Mouse (Mus musculus) midbrain, embryonic 15.5 days (tissue): ENCODE data around the gene Galnt12. TPM values are rescaled to one million over a fixed set of nuclear protein-coding genes. Genes with fewer than 3 reads are reported as not detected.

Experiments
- ATAC-seq: fragments of 200-750 bp; cut with Nextera tagmentation; replicated peaks from 2 replicates; pipeline ENCODE4 v1.8.0; 2017; ENCODE audit warnings: moderate TSS enrichment
- H3K27ac ChIP-seq: fragments of 300-500 bp; sonication (generic); 2 replicates; pipeline ENCODE4 v1.5.1; 2015; ENCODE audit warnings: mild to moderate bottlenecking, inconsistent platforms
- H3K27me3 ChIP-seq: fragments of 300-500 bp; sonication (generic); replicated peaks from 2 replicates; pipeline ENCODE4 v1.6.1; 2015; ENCODE audit warnings: inconsistent platforms
- H3K36me3 ChIP-seq: fragments of 300-500 bp; sonication (generic); replicated peaks from 2 replicates; pipeline ENCODE4 v1.6.1; 2015; ENCODE audit warnings: inconsistent platforms
- H3K4me1 ChIP-seq: fragments of 300-500 bp; sonication (generic); 2 replicates; pipeline ENCODE4 v1.6.1; 2015; ENCODE audit warnings: inconsistent platforms
- H3K4me2 ChIP-seq: fragments of 300-500 bp; sonication (generic); 2 replicates; pipeline ENCODE4 v1.6.1; 2015; ENCODE audit warnings: inconsistent platforms, mild to moderate bottlenecking, moderate library complexity
- H3K4me3 ChIP-seq: fragments of 300-500 bp; sonication (generic); 2 replicates; pipeline ENCODE4 v1.5.1; 2015; ENCODE audit warnings: mild to moderate bottlenecking, inconsistent platforms
- H3K9ac ChIP-seq: fragments of 300-500 bp; sonication (generic); 2 replicates; pipeline ENCODE4 v1.6.1; 2015; ENCODE audit warnings: mild to moderate bottlenecking, inconsistent platforms
- H3K9me3 ChIP-seq: fragments of 300-500 bp; sonication (generic); 2 replicates; pipeline ENCODE4 v1.6.1; 2016; ENCODE audit warnings: inconsistent platforms
- WGBS: fragments of 180-500 bp; shearing (Covaris S2); methylation state at CpG from one replicate; pipeline ENCODE4 v1.1.7; 2015; ENCODE audit warnings: mixed read lengths; 5-methylcytosine and 5-hydroxymethylcytosine counted together
- polyA plus RNA-seq: library from polyadenylated mRNA; unstranded; fragments of >200 nt; fragmentation: Nextera tagmentation; extraction: Ambion mirVana; gene quantifications from 2 replicates; pipeline ENCODE4 v1.2.1, GENCODE M21; 2015

Galnt12 gene
- polyA plus RNA-seq, 1 experiment from 2014 or later: 1.8 TPM

- Histone ChIP-seq H3K4me2 (peak overlapping the region; percentile 70), H3K9ac (peak overlapping the region; percentile 78), H3K27ac (peak overlapping the region; percentile 84), H3K9me3 (no peaks in the 10 kb centered on the region), H3K4me1 (peaks cover 12% of the 10 kb centered on the region), H3K36me3 (no peaks in the 10 kb centered on the region), H3K4me3 (peak overlapping the region; percentile 68), H3K27me3 (no peaks in the 10 kb centered on the region)
- peak; percentile 52; the same call in 1 of the 2 replicates for ATAC-seq
- 38% methylated on average over 25 of the region's 25 CpGs for WGBS
Measured at GRCm38 (mm10) chr4:47057510-47058325, 34.0 kb upstream of the Galnt12 start.

GRCm38 (mm10) chr4:47060900-47061299 lies 30.8 kb upstream of the Galnt12 start:
- no peak overlapping the region for H3K9ac ChIP-seq
- H3K36me3 ChIP-seq: no peaks in the 10 kb centered on the region
- 11% methylated on average over 1 of the region's 1 CpGs for WGBS
- H3K4me3 ChIP-seq: no peak overlapping the region
- no peak overlapping the region for H3K4me2 ChIP-seq
- ATAC-seq: no peak
- H3K4me1 ChIP-seq: peaks cover 7% of the 10 kb centered on the region
- H3K27ac ChIP-seq: no peak overlapping the region
- no peaks in the 10 kb centered on the region for H3K27me3 ChIP-seq
- no peaks in the 10 kb centered on the region for H3K9me3 ChIP-seq

GRCm38 (mm10) chr4:47075054-47075453 lies 16.7 kb upstream of the Galnt12 start:
- Histone ChIP-seq H3K27me3 (no peaks in the 10 kb centered on the region), H3K4me3 (no peak overlapping the region), H3K4me2 (no peak overlapping the region), H3K36me3 (no peaks in the 10 kb centered on the region), H3K27ac (no peak overlapping the region), H3K4me1 (no peaks in the 10 kb centered on the region), H3K9ac (no peak overlapping the region), H3K9me3 (no peaks in the 10 kb centered on the region)
- WGBS: 27% methylated on average over 2 of the region's 2 CpGs
- no peak for ATAC-seq

- WGBS: 90% methylated on average over 17 of the region's 17 CpGs
- Histone ChIP-seq H3K4me1 (no peaks in the 10 kb centered on the region), H3K36me3 (no peaks in the 10 kb centered on the region), H3K27ac (no peak overlapping the region), H3K4me2 (no peak overlapping the region), H3K9ac (no peak overlapping the region), H3K9me3 (no peaks in the 10 kb centered on the region), H3K27me3 (no peaks in the 10 kb centered on the region), H3K4me3 (no peak overlapping the region)
- no peak for ATAC-seq
Measured at GRCm38 (mm10) chr4:47079997-47080646, 11.6 kb upstream of the Galnt12 start.

- no peak overlapping the region for H3K9ac ChIP-seq
- WGBS: 89% methylated on average over 4 of the region's 4 CpGs
- no peaks in the 10 kb centered on the region for H3K36me3 ChIP-seq
- H3K27ac ChIP-seq: no peak overlapping the region
- no peaks in the 10 kb centered on the region for H3K4me1 ChIP-seq
- no peak overlapping the region for H3K4me3 ChIP-seq
- H3K27me3 ChIP-seq: no peaks in the 10 kb centered on the region
- no peak for ATAC-seq
- H3K4me2 ChIP-seq: no peak overlapping the region
- no peaks in the 10 kb centered on the region for H3K9me3 ChIP-seq
Measured at GRCm38 (mm10) chr4:47080647-47081010, 11.1 kb upstream of the Galnt12 start.

GRCm38 (mm10) chr4:47083824-47084223 lies 7.9 kb upstream of the Galnt12 start:
- 91% methylated on average over 7 of the region's 7 CpGs for WGBS

GRCm38 (mm10) chr4:47088671-47089070 lies 3.0 kb upstream of the Galnt12 start:
- ATAC-seq: no peak
- H3K27me3 ChIP-seq: peaks cover 16% of the 10 kb centered on the region
- no peaks in the 10 kb centered on the region for H3K9me3 ChIP-seq
- no peaks in the 10 kb centered on the region for H3K36me3 ChIP-seq
- H3K4me2 ChIP-seq: no peak overlapping the region
- H3K4me3 ChIP-seq: no peak overlapping the region
- no peak overlapping the region for H3K27ac ChIP-seq
- no peak overlapping the region for H3K9ac ChIP-seq
- 89% methylated on average over 7 of the region's 7 CpGs for WGBS
- H3K4me1 ChIP-seq: peaks cover 18% of the 10 kb centered on the region

More at GRCm38 (mm10) chr4:47083824-47084223, 7.9 kb upstream of the Galnt12 start:
- Histone ChIP-seq H3K4me2 (no peak overlapping the region), H3K27ac (no peak overlapping the region), H3K27me3 (no peaks in the 10 kb centered on the region), H3K4me1 (no peaks in the 10 kb centered on the region), H3K36me3 (no peaks in the 10 kb centered on the region), H3K4me3 (no peak overlapping the region), H3K9me3 (no peaks in the 10 kb centered on the region), H3K9ac (no peak overlapping the region)
- no peak for ATAC-seq

GRCm38 (mm10) chr4:47092387-47093021 lies 795 bp downstream of the Galnt12 start:
- Histone ChIP-seq H3K36me3 (no peaks in the 10 kb centered on the region), H3K4me2 (peak overlapping the region; percentile 99), H3K4me1 (peaks cover 21% of the 10 kb centered on the region), H3K4me3 (peak overlapping the region; percentile 73), H3K27me3 (peaks cover 24% of the 10 kb centered on the region), H3K9ac (peak overlapping the region; percentile 73), H3K27ac (no peak overlapping the region), H3K9me3 (no peaks in the 10 kb centered on the region)
- WGBS: 1% methylated on average over 21 of the region's 21 CpGs
- ATAC-seq: peak; percentile 52; the same call in 1 of the 2 replicates

GRCm38 (mm10) chr4:47093161-47093560 lies 1.5 kb downstream of the Galnt12 start:
- no peak for ATAC-seq
- 19% methylated on average over 9 of the region's 9 CpGs for WGBS
- no peaks in the 10 kb centered on the region for H3K9me3 ChIP-seq
- H3K4me1 ChIP-seq: peaks cover 21% of the 10 kb centered on the region
- H3K27me3 ChIP-seq: peaks cover 24% of the 10 kb centered on the region
- H3K4me2 ChIP-seq: peak overlapping the region; percentile 99; the same call in 1 of the 2 replicates
- peak overlapping the region; percentile 73 for H3K4me3 ChIP-seq
- H3K27ac ChIP-seq: no peak overlapping the region
- H3K9ac ChIP-seq: no peak overlapping the region
- no peaks in the 10 kb centered on the region for H3K36me3 ChIP-seq

- 14% methylated on average over 6 of the region's 6 CpGs for WGBS
Measured at GRCm38 (mm10) chr4:47093647-47094046, 1.9 kb downstream of the Galnt12 start.

GRCm38 (mm10) chr4:47103561-47103960 lies 11.9 kb downstream of the Galnt12 start:
- WGBS: 97% methylated on average over 10 of the region's 10 CpGs
- ATAC-seq: no peak
- no peak overlapping the region for H3K9ac ChIP-seq
- no peak overlapping the region for H3K27ac ChIP-seq
- no peaks in the 10 kb centered on the region for H3K9me3 ChIP-seq
- no peak overlapping the region for H3K4me2 ChIP-seq
- H3K27me3 ChIP-seq: no peaks in the 10 kb centered on the region
- no peak overlapping the region for H3K4me3 ChIP-seq
- no peaks in the 10 kb centered on the region for H3K4me1 ChIP-seq
- H3K36me3 ChIP-seq: no peaks in the 10 kb centered on the region

More at GRCm38 (mm10) chr4:47093647-47094046, 1.9 kb downstream of the Galnt12 start:
- H3K27ac ChIP-seq: no peak overlapping the region
- ATAC-seq: peak; percentile 7; the same call in 1 of the 2 replicates
- no peaks in the 10 kb centered on the region for H3K9me3 ChIP-seq
- peaks cover 21% of the 10 kb centered on the region for H3K4me1 ChIP-seq
- H3K27me3 ChIP-seq: peaks cover 24% of the 10 kb centered on the region
- H3K9ac ChIP-seq: no peak overlapping the region
- H3K4me2 ChIP-seq: peak overlapping the region; percentile 99; the same call in 1 of the 2 replicates
- H3K36me3 ChIP-seq: no peaks in the 10 kb centered on the region
- no peak overlapping the region for H3K4me3 ChIP-seq

- Histone ChIP-seq H3K27ac (peak overlapping the region; percentile 64), H3K4me2 (no peak overlapping the region), H3K27me3 (no peaks in the 10 kb centered on the region), H3K4me3 (no peak overlapping the region), H3K9ac (no peak overlapping the region), H3K4me1 (peaks cover 16% of the 10 kb centered on the region; the same call in 1 of the 2 replicates), H3K36me3 (no peaks in the 10 kb centered on the region), H3K9me3 (no peaks in the 10 kb centered on the region)
- 27% methylated on average over 9 of the region's 9 CpGs for WGBS
- ATAC-seq: peak; percentile 83
Measured at GRCm38 (mm10) chr4:47111885-47112284, 20.2 kb downstream of the Galnt12 start.
